Mouse (Mus musculus) Patski (cell line): ENCODE data around the gene Cnnm2. TPM values are rescaled to one million over a fixed set of nuclear protein-coding genes. Genes with fewer than 3 reads are reported as not detected.

ENCODE experiments used
- ATAC-seq: fragments of 100-300 bp; one replicate; pipeline ENCODE4 v1.8.0; 2021
- CTCF ChIA-PET: fragments of 350-600 bp; sonication (Branson Sonifier 250); formaldehyde crosslinking; loops from one replicate; lab custom pipeline; 2022; ENCODE audit warnings: inconsistent platforms; lab: Charles Lee
- POLR2A ChIA-PET: fragments of 350-600 bp; sonication (Branson Sonifier 250); formaldehyde crosslinking; loops from one replicate; lab custom pipeline; 2022; ENCODE audit warnings: antibody characterized with exemption, inconsistent platforms; lab: Charles Lee
- DNase-seq: peaks from one replicate; pipeline ENCODE4 v3.0.0-alpha.2; 2011; ENCODE audit warnings: low read depth, low spot score
- H3K27me3 ChIP-seq: fragments of 371-371 bp; one replicate; pipeline ENCODE4 v1.5.1; 2021
- CTCF ChIP-seq: fragments of 100-300 bp; IDR thresholded peaks from one replicate; pipeline ENCODE4 v1.5.1; 2021
- in situ Hi-C: fragments of 300-500 bp; cut with MboI; formaldehyde crosslinking; loops from 3 replicates; pipeline ENCODE4 v1.11.1; 2018; ENCODE audit warnings: low pct_unique_long_range_greater_than_20kb, mixed read lengths
- polyA plus RNA-seq: library from polyadenylated mRNA; unstranded; gene quantifications from one replicate; pipeline ENCODE4 v1.2.3, GENCODE M21; 2021

Gene Cnnm2
- polyA plus RNA-seq, 1 experiment from 2014 or later: 53.2 TPM

DNA sequence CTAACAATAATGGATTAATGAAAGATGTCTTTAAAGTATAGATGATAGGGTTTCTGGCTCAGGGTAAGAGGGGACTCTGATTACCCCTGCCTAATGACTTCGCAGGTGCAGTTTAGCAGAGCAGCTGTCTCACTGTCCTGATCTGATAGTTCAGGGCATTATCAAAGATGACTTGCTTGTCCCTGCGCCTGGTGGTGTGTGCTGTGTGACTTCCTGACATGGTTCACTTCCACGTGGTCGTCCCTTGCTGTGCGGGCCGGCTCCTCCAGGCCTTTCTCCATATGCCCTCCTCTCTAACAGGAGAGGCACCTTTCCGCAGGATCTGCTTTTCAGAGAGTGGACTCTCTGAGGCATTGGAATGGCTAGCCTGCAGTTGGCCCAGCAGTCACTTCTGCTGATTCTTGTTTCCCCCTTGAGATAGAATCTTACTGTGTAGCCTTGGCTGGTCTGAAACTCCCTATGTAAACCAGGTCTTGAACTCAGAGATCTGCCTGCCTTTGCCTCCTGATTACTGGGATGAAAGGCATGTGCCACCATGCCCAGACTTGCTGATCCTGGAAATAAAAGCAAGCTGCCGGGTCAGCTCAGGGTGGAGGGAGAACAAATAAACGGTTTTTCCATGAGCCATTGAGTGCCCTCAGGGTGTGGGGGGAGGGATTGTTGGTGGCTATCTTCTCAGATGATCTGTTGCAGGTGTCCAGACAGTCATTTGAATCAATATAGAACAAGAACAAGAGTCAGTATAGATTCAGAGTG lies 44.7 kb downstream of the Cnnm2 start:
- ATAC-seq (no peak), DNase-seq (no peak)
- no peaks in the 10 kb centered on the region for H3K27me3 ChIP-seq
- TF ChIP-seq CTCF: no peak
- CTCF ChIA-PET: interaction anchor here (1.0 to 3.9 kb wide), 3 partner anchors 14 to 59 kb away, joined by 3 to 19 read pairs (median 3); no protein-coding TSS in a partner anchor
- POLR2A ChIA-PET: no interaction called here
- in situ Hi-C loops: loop anchor here (5.0 kb wide), 1 partner anchor 66 kb away; no protein-coding TSS in a partner anchor

DNA sequence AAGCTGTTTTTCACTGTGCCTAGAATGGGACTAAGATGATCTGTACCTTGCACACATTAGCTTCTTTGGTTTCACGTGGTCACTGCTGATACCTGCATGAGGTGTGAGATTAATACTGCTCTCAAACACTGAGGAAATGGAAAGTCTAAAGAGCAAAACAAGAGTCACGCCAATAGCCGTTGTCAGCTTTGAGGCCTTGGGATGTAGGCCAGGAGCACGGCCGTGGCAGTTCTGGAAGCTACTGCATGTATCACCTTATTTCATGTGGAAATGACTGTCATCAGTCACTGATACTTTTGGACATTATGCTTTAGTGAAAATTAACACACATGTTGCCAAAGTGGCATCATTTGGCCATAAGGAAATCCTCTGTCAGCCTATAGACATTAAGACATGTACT lies 46.9 kb downstream of the Cnnm2 start:
- in situ Hi-C loops: loop anchor here (5.0 kb wide), 1 partner anchor 64 kb away; no protein-coding TSS in a partner anchor
- ATAC-seq (no peak), DNase-seq (no peak)
- ChIA-PET CTCF (interaction anchor here (1.0 to 1.9 kb wide), 3 partner anchors 9 to 28 kb away, joined by 3 to 4 read pairs (median 3); no protein-coding TSS in a partner anchor), POLR2A (interaction anchor here (0.6 to 1.2 kb wide), 2 partner anchors 11 to 126 kb away, joined by 3 read pairs; no protein-coding TSS in a partner anchor)
- no peaks in the 10 kb centered on the region for H3K27me3 ChIP-seq
- no peak for TF ChIP-seq CTCF

DNA sequence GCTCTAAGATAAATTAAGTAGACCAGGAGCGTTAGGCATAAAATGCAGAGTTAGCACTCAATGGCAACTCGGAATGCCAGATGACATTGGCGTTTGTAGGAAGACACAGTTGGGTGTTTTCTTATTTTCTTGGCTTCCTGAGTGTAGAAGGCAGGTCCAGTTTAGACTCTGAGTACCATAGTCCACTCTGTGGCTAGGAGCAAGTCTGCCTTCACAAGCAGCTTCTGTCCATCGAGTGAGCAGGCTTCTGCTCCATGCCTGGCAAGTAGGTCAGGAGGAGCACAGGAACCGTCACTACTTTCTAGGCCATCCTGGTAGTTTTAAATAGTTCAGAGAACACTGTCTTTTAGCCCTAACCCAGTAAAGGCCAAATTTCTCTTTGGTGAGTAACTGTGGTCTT lies 47.6 kb downstream of the Cnnm2 start:
- no peaks in the 10 kb centered on the region for H3K27me3 ChIP-seq
- ChIA-PET CTCF (interaction anchor here (1.0 to 1.9 kb wide), 2 partner anchors 8 to 11 kb away, joined by 3 to 4 read pairs; no protein-coding TSS in a partner anchor), POLR2A (interaction anchor here (0.6 to 0.8 kb wide), 2 partner anchors 9 to 126 kb away, joined by 3 read pairs; no protein-coding TSS in a partner anchor)
- no peak for TF ChIP-seq CTCF
- no peak for ATAC-seq
- in situ Hi-C loops: loop anchor here (5.0 kb wide), 1 partner anchor 63 kb away; no protein-coding TSS in a partner anchor
- DNase-seq: no peak

DNA sequence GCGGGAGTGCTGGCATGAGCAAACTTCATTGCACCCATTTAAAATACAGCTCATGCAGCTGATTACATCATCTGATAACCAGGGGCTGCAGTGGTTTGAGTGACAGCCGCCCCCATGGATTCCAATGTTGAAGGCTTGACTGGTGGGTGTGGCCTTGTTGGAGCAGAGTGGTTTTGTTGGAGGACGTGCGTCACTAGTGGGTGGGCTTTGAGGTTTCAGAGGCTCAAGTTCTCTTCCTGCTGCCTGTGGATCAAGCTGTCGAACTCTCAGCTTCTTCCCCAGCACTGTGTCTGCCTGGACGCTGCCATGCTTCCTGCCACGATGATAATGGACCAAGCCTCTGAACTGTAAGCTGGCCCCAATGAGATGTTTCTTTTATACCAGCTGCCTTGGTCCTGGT lies 57.9 kb downstream of the Cnnm2 start:
- no peak for DNase-seq
- CTCF ChIA-PET: interaction anchor here (1.0 kb wide), 1 partner anchor 11 kb away, joined by 4 read pairs; no protein-coding TSS in a partner anchor

DNA sequence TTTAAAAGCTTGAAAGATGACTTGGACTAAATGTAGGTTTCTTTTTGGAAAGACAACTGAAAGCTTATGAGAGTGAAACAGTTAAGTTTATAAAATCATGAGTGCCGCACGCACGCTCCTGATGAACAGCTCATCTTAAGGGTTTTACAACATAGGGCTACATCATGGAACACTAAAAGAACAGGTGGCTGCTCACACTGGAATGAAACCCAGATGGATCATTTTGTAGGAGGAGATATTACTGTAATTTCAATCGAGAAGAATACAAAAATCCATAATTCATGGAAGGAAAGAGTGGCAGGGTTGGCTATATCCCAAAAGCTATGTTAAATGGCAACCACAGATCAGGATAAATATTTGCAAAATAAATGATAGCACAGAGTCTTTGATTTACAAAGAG lies 61.1 kb downstream of the Cnnm2 start:
- in situ Hi-C loops: no loop called here
- no peak for TF ChIP-seq CTCF
- ChIA-PET POLR2A (no interaction called here), CTCF (interaction anchor here (2.1 kb wide), 1 partner anchor 11 kb away, joined by 5 read pairs; no protein-coding TSS in a partner anchor)
- H3K27me3 ChIP-seq: no peaks in the 10 kb centered on the region
- DNase-seq (no peak), ATAC-seq (no peak)

More for the DNA sequence above, 57.9 kb downstream of the Cnnm2 start:
- in situ Hi-C loops: no loop called here
- H3K27me3 ChIP-seq: no peaks in the 10 kb centered on the region
- ATAC-seq: no peak
- no peak for TF ChIP-seq CTCF
- POLR2A ChIA-PET: interaction anchor here (1.2 kb wide), 1 partner anchor 11 kb away, joined by 3 read pairs; no protein-coding TSS in a partner anchor

DNA sequence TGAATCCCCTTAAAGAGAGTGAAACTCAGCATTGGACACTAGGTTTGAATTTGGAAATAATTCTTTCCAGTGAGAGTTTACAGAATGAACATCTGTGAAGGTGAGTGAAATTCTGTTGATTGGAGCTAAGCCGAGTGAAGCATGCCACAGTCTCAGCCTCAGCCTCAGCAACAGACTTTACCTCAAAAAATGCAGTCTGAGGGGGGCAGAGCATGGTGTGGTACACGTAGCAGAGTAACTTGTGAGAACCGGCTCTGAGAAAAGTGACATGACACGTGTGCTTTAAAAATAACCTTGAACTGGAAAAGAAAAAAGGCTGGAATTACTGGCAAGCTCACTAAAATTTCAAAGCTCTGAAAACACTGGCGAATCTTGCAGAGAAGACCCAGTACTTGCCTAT lies 62.4 kb downstream of the Cnnm2 start:
- ATAC-seq (no peak), DNase-seq (no peak)
- ChIA-PET POLR2A (no interaction called here), CTCF (interaction anchor here (2.1 kb wide), 1 partner anchor 10 kb away, joined by 5 read pairs; no protein-coding TSS in a partner anchor)
- H3K27me3 ChIP-seq: no peaks in the 10 kb centered on the region
- in situ Hi-C loops: no loop called here
- no peak for TF ChIP-seq CTCF

DNA sequence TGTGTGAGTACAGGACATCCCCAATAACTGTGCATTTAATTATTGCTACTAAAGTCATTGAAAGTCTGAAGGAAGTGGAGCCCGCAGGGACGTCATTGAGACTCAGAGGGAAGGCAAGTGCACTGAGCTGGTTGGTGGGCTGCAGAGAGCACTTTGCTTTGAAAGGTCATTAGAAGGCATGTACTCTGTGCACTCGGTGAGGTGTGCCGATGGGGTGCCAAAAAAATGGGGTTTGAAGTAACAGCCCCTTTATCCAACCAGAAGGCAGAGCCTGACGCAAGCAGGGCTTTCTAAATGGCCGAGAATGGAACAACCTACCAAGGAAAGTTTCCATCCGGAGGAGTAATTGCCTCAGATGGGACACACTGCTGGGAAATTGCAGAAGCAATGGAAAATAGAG lies 63.5 kb downstream of the Cnnm2 start:
- no peak for ATAC-seq

DNA sequence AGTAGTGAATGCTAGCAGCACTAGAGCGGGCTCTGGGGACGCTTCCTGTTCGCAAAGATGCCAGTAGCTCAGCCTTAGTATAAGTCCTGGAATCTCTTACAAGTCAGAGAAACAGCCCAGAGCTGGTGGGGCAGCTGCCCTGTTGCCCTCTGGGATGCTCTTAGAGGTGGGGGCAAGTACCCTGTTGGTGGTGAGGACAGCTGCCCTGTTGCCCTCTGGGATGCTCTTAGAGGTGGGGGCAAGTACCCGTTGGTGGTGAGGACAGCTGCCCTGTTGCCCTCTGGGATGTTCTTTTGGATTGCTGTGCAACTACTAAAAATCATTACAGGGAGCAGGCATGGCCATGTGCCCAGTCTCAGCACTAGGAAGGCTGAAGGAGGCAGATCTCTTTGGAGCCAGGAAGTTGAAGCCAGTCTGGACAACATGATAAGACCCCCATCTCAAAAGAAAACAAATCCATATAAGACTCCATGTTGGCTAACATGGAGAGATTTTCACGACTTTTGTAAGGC lies 66.3 kb downstream of the Cnnm2 start:
- ATAC-seq (no peak), DNase-seq (no peak)
- POLR2A ChIA-PET: interaction anchor here (0.6 to 1.1 kb wide), 2 partner anchors 21 to 261 kb away, joined by 3 to 4 read pairs; no protein-coding TSS in a partner anchor
- in situ Hi-C loops: no loop called here
- CTCF ChIA-PET: no interaction called here
- no peak for TF ChIP-seq CTCF
- H3K27me3 ChIP-seq: no peaks in the 10 kb centered on the region

More for the DNA sequence above, 63.5 kb downstream of the Cnnm2 start:
- POLR2A ChIA-PET: no interaction called here
- DNase-seq: no peak
- TF ChIP-seq CTCF: no peak
- CTCF ChIA-PET: interaction anchor here (1.8 kb wide), 1 partner anchor 14 kb away, joined by 4 read pairs; no protein-coding TSS in a partner anchor
- H3K27me3 ChIP-seq: no peaks in the 10 kb centered on the region
- in situ Hi-C loops: no loop called here

DNA sequence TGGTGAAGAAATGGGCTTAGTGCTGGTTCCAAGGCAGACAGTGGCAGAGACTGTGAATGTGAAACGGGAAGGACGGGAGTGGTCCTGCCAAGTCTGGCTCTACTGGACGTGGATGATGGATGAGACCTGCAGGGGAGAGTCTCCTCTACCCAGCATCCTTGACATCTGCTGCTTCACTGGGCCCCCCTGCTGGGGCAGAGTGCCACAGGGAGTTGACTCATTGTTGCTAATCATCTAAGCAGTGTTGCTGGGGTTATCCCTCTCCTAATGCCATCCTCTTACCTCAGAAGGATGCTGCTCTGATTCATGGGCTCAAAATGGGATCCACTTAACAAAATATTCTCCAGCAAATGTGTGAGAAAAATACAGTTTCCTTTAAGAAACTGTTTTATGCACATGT lies 67.6 kb downstream of the Cnnm2 start:
- TF ChIP-seq CTCF: no peak
- POLR2A ChIA-PET: no interaction called here
- CTCF ChIA-PET: no interaction called here
- peak; percentile 86 for ATAC-seq
- no peaks in the 10 kb centered on the region for H3K27me3 ChIP-seq
- DNase-seq: peak; percentile 69
- in situ Hi-C loops: no loop called here

DNA sequence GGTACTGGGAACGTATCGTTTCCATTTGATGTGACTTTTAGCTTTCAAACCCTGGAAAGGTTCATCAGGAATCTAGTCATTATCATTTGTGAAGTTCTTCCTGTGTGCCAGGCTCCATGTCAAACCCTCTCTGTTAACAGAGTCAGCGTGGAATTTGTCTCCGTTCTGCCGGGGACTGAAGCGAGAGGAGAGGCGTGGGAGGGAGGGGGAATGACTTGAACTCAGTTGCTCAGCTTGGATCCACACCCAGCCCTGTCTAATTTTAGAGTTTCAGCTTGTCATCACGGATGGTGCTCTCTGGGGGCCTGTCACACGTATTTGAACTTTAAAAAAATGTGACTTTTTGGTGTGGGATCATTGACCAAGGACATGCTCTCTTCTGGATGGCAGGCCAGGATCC lies 70.0 kb downstream of the Cnnm2 start:
- in situ Hi-C loops: no loop called here

More for the DNA sequence above, 70.0 kb downstream of the Cnnm2 start:
- no peak for ATAC-seq
- POLR2A ChIA-PET: no interaction called here
- no peak for TF ChIP-seq CTCF
- CTCF ChIA-PET: no interaction called here
- DNase-seq: no peak
- H3K27me3 ChIP-seq: no peaks in the 10 kb centered on the region
